Mouse (Mus musculus) neutrophil, adult 5-6 weeks (primary cell): ENCODE measurements around the gene Ttf2. TPM values are rescaled to one million over a fixed set of nuclear protein-coding genes. Genes with fewer than 3 reads are reported as not detected.
A peak's percentile ranks its signal among the peaks of the same experiment; 100 is the strongest.

Source experiments
- ATAC-seq: fragments of 151-379, 151-347 bp; 2 replicates; pipeline ENCODE4 v1.8.0; 2017; ENCODE audit warnings: mild to moderate bottlenecking, moderate TSS enrichment; ENCODE audit not compliant: insufficient number of reproducible peaks, poor library complexity, low FRiP score, severe bottlenecking; ENCODE audit errors: extremely low read depth
- total RNA-seq: library from RNA; stranded (forward); fragments of 200-1000 nt; gene quantifications from 2 replicates; pipeline ENCODE4 v1.2.3, GENCODE M21; 2017

Gene Ttf2
- 10.8 and 11.9 TPM in 2 replicates for total RNA-seq

DNA sequence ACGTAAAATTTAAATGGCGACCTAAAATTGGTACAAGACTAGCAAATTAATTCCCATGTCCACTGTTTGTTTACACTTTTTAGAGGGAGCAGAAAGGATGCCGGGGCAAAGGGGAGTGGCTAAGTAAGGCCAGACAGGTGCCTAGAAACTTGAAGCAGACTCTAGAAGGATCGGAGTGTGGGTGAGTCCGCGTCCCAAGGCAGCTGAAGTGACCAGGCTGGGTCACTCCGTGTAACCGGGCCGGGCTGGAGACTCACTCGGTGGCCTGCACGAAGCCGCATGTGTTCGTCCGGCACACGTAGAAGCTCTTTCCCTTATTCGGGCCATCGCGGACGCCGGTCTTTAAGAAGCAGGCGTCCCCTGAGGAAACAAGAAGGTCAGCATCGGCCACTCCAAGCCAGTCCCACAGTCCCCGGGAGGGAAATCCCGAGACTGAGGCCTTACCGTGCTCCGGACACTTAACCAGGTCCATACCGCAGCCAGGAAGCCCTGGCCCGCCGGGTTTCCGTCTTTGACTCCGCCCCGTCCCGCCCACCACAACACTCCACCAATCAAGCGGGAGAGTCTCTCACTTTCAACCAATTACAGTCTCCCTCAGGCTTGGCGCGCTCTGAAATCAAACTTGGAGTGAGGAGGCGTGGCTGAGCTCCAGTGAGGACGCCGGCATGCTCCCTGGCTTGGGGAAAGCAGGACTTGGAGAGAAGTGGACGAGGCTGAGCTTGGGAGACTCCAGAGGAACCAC lies at the start of gene Ttf2:
TSS of gene Ttf2 (minus strand) at position 488 of the 742 bp plus-strand sequence.
- peak; percentile 98 for ATAC-seq

DNA sequence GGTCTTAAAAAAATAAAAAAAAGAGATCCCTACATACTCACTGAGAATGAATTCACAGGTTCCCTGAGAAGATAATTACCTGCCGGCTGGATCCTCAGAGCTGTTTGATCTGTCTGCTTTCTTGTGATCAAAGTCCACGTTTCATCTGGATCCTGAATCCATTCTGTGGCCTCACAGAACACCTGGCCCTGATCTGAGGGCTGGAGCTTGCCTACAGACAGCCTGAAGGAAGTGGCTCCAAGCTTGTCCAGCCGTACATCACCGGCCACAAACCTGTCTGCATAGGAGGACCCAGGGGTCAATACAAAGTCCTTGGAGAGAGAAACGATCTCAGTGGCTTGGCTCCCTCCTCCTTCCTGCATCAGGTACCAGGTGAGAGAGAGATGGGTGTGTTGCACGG lies 49.0 kb upstream of the Ttf2 start:
- ATAC-seq: no peak

GRCm38 (mm10) chr3:101016050-101016449 lies 46.6 kb upstream of the Ttf2 start:
- ATAC-seq: no peak

DNA sequence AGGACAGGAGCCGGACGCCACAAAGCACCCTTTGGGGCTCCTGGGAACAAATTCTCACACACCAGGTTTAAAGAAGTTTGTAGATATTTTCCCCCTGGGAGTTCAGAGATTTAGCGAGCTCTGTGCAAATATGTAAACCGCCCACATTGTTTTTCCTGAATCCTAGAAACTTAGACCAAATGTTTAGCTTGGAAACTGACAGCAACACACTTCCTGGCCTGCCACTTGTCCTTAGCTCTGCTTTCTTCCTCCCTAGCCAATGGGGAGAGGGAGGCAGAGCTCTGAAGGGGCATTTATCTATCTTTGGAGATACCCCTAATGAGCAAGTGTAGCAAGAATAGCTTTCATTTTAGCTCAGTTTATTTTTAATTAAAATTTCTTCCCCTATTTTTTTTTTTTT lies 45.8 kb upstream of the Ttf2 start:
- no peak for ATAC-seq

GRCm38 (mm10) chr3:101013536-101013935 lies 44.1 kb upstream of the Ttf2 start:
- ATAC-seq: no peak

DNA sequence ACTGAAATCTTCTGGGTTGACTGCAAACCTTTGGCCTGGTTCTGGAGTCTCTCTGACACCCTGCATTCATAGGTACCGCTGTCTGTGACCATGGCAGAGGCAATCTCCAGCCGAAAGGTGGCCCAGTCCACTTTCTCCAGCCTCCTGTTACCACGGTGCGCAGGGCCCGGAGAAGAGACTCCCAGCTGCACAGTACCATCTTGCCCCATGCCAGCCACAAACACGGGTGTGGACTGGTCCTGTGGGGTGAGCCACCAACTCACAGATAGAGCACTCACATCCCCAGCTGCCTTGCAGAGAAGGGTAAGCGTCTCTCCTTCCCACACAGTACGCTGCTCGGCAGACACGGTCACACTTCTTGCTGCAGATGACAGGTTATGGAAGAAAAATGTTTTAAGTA lies 43.5 kb upstream of the Ttf2 start:
- ATAC-seq: no peak

DNA sequence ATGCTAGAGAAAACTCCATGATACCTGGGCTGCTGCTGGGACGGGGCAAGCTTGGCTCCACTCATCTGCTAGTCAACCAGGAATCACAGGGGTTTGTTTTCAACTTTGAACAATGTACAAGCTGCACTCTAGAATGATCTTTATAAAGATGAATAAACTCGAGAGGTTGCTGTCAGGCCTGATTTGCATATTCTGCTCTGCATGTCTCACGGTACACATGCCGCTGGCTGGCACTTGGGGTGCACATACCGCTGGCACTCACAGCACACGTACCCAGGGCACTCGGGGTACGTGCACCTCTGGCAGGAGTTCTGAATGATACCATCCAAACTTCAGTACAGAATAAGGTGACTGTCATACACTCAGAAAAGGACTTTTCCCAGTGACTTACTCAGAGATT lies 43.1 kb upstream of the Ttf2 start:
- ATAC-seq: no peak

DNA sequence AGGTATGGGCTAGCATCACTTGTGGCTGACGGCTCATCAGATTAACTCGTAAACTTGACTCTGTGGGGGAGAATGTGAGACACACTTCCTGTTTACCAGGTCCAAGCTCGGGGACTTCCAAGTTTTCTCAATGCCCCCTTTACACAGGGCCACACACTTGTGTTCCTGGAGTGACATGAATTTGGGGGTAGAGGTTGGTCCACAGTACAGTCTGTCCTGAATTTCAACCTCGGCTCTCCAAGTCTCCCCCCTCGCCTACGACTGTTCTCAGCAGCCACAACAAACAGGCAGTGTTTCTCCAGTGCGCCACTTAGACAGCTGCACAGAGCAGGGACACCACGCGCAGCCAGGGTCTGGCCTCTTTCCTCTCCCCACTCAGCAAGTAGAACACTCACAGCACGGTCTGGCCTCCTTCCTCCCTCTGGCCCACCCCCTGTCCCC lies 42.7 kb upstream of the Ttf2 start:
- peak; percentile 1; the same call in 1 of the 2 replicates for ATAC-seq

- no peak for ATAC-seq
These were observed 41.7 kb upstream of the Ttf2 start for GRCm38 (mm10) chr3:101011203-101011600.

DNA sequence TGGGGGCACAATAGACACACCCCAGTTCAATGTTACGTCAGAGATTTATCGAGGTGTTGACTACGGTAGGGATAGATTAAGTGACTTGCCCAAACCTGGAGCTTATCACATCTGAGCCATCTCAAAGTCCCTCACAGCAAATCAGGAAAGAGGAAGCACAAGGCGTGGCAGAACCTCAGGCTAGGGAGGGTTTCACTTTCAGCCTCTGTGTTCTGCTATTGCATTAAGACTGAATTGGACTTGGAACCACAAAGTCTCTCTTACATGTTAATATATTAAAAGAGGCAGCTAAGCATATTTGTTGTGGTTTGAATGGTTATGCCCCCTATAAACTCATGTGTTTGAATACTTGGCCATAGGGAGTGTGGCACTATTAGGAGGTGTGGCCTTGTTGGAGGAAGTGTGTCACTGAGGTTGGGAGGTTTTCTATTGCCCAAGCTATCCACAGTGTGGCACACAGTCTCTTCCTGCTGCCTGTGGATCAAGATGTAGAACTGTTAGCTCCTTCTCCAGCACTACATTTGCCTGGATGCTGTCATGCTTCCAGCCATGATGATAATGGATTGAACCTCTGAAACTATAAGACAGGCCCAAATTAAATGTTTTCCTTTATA lies 41.2 kb upstream of the Ttf2 start:
- peak; percentile 73 for ATAC-seq

- ATAC-seq: no peak
These were observed 37.8 kb upstream of the Ttf2 start for GRCm38 (mm10) chr3:101007112-101007782.

DNA sequence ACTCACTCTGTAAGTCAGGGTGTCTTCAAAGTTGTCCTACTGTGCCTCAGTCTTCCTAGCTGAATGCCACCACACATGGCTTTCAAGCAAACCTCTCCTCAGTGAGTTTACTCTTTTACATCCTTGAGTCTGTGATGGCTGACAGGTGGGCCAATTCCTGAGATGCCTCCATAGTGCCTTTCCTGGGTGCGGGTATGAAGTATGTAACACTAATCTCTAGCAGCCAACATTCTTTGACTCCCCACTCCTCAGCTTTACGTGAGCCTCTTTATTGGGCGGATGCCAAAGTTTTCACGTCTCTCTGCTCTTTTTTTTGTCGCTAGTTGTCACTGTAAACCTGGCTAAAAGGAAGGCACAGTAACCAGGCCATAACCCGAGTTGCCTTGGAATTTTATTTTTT lies 35.9 kb upstream of the Ttf2 start:
- no peak for ATAC-seq

- ATAC-seq: peak; percentile 45; the same call in 1 of the 2 replicates
These were observed 34.3 kb upstream of the Ttf2 start for GRCm38 (mm10) chr3:101003575-101004356.

DNA sequence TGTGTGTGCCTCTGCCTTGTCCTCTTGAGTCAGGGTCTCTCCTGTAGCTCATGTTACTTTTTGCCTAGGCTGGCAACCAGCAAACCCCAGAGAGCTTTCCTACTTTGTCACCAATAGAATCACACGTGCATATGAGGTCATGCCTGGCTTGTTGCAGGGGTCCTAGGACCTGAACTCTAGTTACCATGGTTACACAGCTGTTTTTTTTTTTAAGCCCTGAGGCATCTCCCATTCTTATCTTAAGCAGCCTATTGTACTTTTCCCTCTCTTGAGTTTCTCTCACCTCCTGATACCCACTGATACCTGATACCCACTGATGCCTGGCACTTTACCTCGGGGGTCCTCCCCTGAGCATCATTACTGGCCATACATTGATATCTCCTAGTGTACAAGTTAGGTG lies 30.3 kb upstream of the Ttf2 start:
- no peak for ATAC-seq

- ATAC-seq: peak; percentile 78
These were observed 29.5 kb upstream of the Ttf2 start for GRCm38 (mm10) chr3:100998904-100999340.

- no peak for ATAC-seq
These were observed 28.5 kb upstream of the Ttf2 start for GRCm38 (mm10) chr3:100997785-100998570.

- no peak for ATAC-seq
These were observed 24.8 kb upstream of the Ttf2 start for GRCm38 (mm10) chr3:100994252-100994651.

GRCm38 (mm10) chr3:100993718-100994117 lies 24.3 kb upstream of the Ttf2 start:
- peak; percentile 40; the same call in 1 of the 2 replicates for ATAC-seq
